In genomic region chr11:119024260-119024659, GRCm38 (mm10) we compare ENCODE assay signal across 8 mouse cellular contexts. TPM values are rescaled to one million over a fixed set of nuclear protein-coding genes. Genes with fewer than 3 reads are reported as not detected.
DNase-seq lines count a peak whose midpoint lies in the region; ATAC-seq and TF ChIP-seq lines count a peak whose summit lies in the region.
"Had no signal": no experiment of that assay in that cellular context is flagged by ENCODE, and none has a peak within 500 bp of the region (broad histone marks: within the 10 kb centered on the region; RNA-seq: fewer than 3 reads in every experiment).

No protein-coding gene starts in this region.

- peak; percentile 36 for DNase-seq in 3T3-L1 (ENCODE audit: low read depth, low spot score)
- DNase-seq in 416B (ENCODE audit: low read depth): peak; percentile 47
- DNase-seq in liver, embryonic 14.5 days (ENCODE audit: low read depth in 3 of 3, low spot score in 3 of 3): no peak
- no peak for DNase-seq in layer of hippocampus, adult 11-12 months (ENCODE audit: low spot score)
- no peak for DNase-seq in thymus, postnatal 14 days
- no peak for DNase-seq in layer of hippocampus, adult 8-10 months (ENCODE audit: low spot score in 2 of 2)

- 21% methylated on average over 7 of the region's 7 CpGs for WGBS in liver, embryonic 14.5 days (ENCODE audit: insufficient replicate concordance)

- peaks cover 35% of the 10 kb centered on the region for H3K27me3 ChIP-seq in liver, embryonic 14.5 days (ENCODE audit: control insufficient read depth, insufficient read depth, low read length)

- H3K9me3 ChIP-seq in liver, embryonic 14.5 days (ENCODE audit: control insufficient read depth, low read length): no peaks in the 10 kb centered on the region
- H3K9me3 ChIP-seq: megakaryocyte, embryonic 14.5 days had no signal

- no peak overlapping the region for H3K9ac ChIP-seq in liver, embryonic 14.5 days (replicated peaks)

- peak; percentile 36; the same call in 1 of the 2 replicates for ATAC-seq in granulocyte monocyte progenitor cell, adult 5-6 weeks (replicated peaks; ENCODE audit: poor library complexity, severe bottlenecking)
- ATAC-seq in liver, embryonic 14.5 days (ENCODE audit: insufficient read depth): no peak

- no peak for TF ChIP-seq CTCF in liver, embryonic 14.5 days (IDR thresholded peaks at IDR 0.05; ENCODE audit: low read depth)

- H3K4me3 ChIP-seq in liver, embryonic 14.5 days (ENCODE audit: insufficient read depth in 1 of 2, low read depth in 2 of 2, low read length in 2 of 2): no peak overlapping the region; a peak in 1 of 4 replicates

- peak overlapping the region; percentile 65 for H3K4me2 ChIP-seq in liver, embryonic 14.5 days (ENCODE audit: low read depth)

- no peaks in the 10 kb centered on the region for H3K36me3 ChIP-seq in liver, embryonic 14.5 days (replicated peaks; ENCODE audit: control insufficient read depth, insufficient read depth, low read depth)

- TF ChIP-seq EP300 in liver, embryonic 14.5 days (IDR thresholded peaks at IDR 0.05; ENCODE audit: low read depth): no peak

- H3K27ac ChIP-seq in liver, embryonic 14.5 days: no peak overlapping the region

- 0 out of 4 replicates have a peak, but pooled peaks cover 0 to 2% of the 10 kb centered on the region in 2 experiments for H3K4me1 ChIP-seq in liver, embryonic 14.5 days (replicated peaks; ENCODE audit: control insufficient read depth in 2 of 2, insufficient read depth in 2 of 2, low read length in 1 of 2)

RNA-seq across cellular contexts. Expression of gene Cbx2, which starts 1.5 kb away (rescaled TPM):
- total RNA-seq in granulocyte monocyte progenitor cell, adult 5-6 weeks (2014; fragmentation: Nextera tagmentation): 0.88 and 5.0 TPM in 2 replicates
- 2.1 and 2.6 TPM in 2 replicates for total RNA-seq in granulocyte monocyte progenitor cell, adult 5-6 weeks (2017)
- 1.4 and 1.7 TPM in 2 replicates for polyA plus RNA-seq in liver, embryonic 14.5 days (2012; rRNA removed)
- polyA plus RNA-seq in liver, embryonic 14.5 days (2014; fragmentation: Nextera tagmentation; extraction: Ambion mirVana): 1.8 and 2.4 TPM in 2 replicates
- total RNA-seq in layer of hippocampus, adult 8-10 months (2022): 1 to 10 TPM; 1.7 to 3.9 (median 2.4) TPM

RNA-seq across cellular contexts. Expression of gene Cbx8, which starts 16.5 kb away (rescaled TPM):
- total RNA-seq in granulocyte monocyte progenitor cell, adult 5-6 weeks (2014; fragmentation: Nextera tagmentation): 3.6 TPM in 2 replicates
- total RNA-seq in granulocyte monocyte progenitor cell, adult 5-6 weeks (2017): 1.5 and 3.2 TPM in 2 replicates
- polyA plus RNA-seq in liver, embryonic 14.5 days (2012; rRNA removed): 0.64 and 0.95 TPM in 2 replicates
- 1.6 and 2.1 TPM in 2 replicates for polyA plus RNA-seq in liver, embryonic 14.5 days (2014; fragmentation: Nextera tagmentation; extraction: Ambion mirVana)
- total RNA-seq in layer of hippocampus, adult 8-10 months (2022): 10 to 100 TPM in 2 of 4 experiments, 1 to 10 TPM in 2; 6.9 to 11.9 (median 9.6) TPM

RNA-seq across cellular contexts. Expression of gene Enpp7, which starts 36.3 kb away (rescaled TPM):
- not detected in 2 replicates for total RNA-seq in granulocyte monocyte progenitor cell, adult 5-6 weeks (2014; fragmentation: Nextera tagmentation)
- not detected in 2 replicates for total RNA-seq in granulocyte monocyte progenitor cell, adult 5-6 weeks (2017)
- not detected in 2 replicates for polyA plus RNA-seq in liver, embryonic 14.5 days (2012; rRNA removed)
- not detected in 2 replicates for polyA plus RNA-seq in liver, embryonic 14.5 days (2014; fragmentation: Nextera tagmentation; extraction: Ambion mirVana)
- not detected for total RNA-seq in layer of hippocampus, adult 8-10 months (2022)

Comparison
In these comparisons a context has a peak if more than half of its experiments do, and no peak if none do; other contexts are left out.
1. DNase-seq: peak in 3T3-L1 (single experiment) and 416B (single experiment); none in liver, embryonic 14.5 days (0 of 3), layer of hippocampus, adult 11-12 months (single experiment), thymus, postnatal 14 days (single experiment) and layer of hippocampus, adult 8-10 months (0 of 2).